Mouse (Mus musculus) heart, embryonic 11.5 days (tissue): ENCODE measurements around the gene Gm20388. TPM values are rescaled to one million over a fixed set of nuclear protein-coding genes. Genes with fewer than 3 reads are reported as not detected.

Experiments
- ATAC-seq: fragments of 200-750 bp; cut with Nextera tagmentation; replicated peaks from 2 replicates; pipeline ENCODE4 v1.8.0; 2017; ENCODE audit warnings: moderate library complexity; ENCODE audit not compliant: insufficient number of reproducible peaks, low FRiP score, low TSS enrichment
- H3K27ac ChIP-seq: fragments of 300-500 bp; sonication (generic); 2 replicates; pipeline ENCODE4 v1.5.1; 2014; ENCODE audit warnings: mild to moderate bottlenecking, low read depth, low read length
- H3K27me3 ChIP-seq: fragments of 300-500 bp; sonication (generic); 2 replicates; pipeline ENCODE4 v1.6.1; 2014; ENCODE audit warnings: mild to moderate bottlenecking, low read length, mixed read lengths; ENCODE audit not compliant: control insufficient read depth, insufficient read depth
- H3K36me3 ChIP-seq: fragments of 300-500 bp; sonication (generic); 2 replicates; pipeline ENCODE4 v1.6.1; 2014; ENCODE audit warnings: mild to moderate bottlenecking, low read length, moderate library complexity, mixed read lengths; ENCODE audit not compliant: control insufficient read depth, insufficient read depth
- H3K4me1 ChIP-seq: fragments of 300-500 bp; sonication (generic); 2 replicates; pipeline ENCODE4 v1.6.1; 2014; ENCODE audit warnings: low read length; ENCODE audit not compliant: control insufficient read depth, insufficient read depth
- H3K4me2 ChIP-seq: fragments of 300-500 bp; sonication (generic); 2 replicates; pipeline ENCODE4 v1.6.1; 2014; ENCODE audit warnings: mild to moderate bottlenecking, moderate library complexity
- H3K4me3 ChIP-seq: fragments of 300-500 bp; sonication (generic); 2 replicates; pipeline ENCODE4 v1.5.1; 2014; ENCODE audit warnings: low read depth, low read length
- H3K9ac ChIP-seq: fragments of 300-500 bp; sonication (generic); 2 replicates; pipeline ENCODE4 v1.6.1; 2014; ENCODE audit warnings: mild to moderate bottlenecking, low read depth, low read length, moderate library complexity
- H3K9me3 ChIP-seq: fragments of 300-500 bp; sonication (generic); replicated peaks from 2 replicates; pipeline ENCODE4 v1.6.1; 2016; ENCODE audit warnings: low read length; ENCODE audit not compliant: control insufficient read depth
- WGBS: fragments of 180-500 bp; shearing (Covaris S2); extraction: QIAGEN DNeasy Blood & Tissue Kit; methylation state at CpG from one replicate; pipeline ENCODE4 v1.1.7; 2014; ENCODE audit not compliant: insufficient replicate concordance; 5-methylcytosine and 5-hydroxymethylcytosine counted together
- polyA plus RNA-seq: library from polyadenylated mRNA; unstranded; fragments of >200 nt; fragmentation: Nextera tagmentation; extraction: Ambion mirVana; gene quantifications from 2 replicates; pipeline ENCODE4 v1.2.1, GENCODE M21; 2014

The Gm20388 gene
- polyA plus RNA-seq, 1 experiment from 2014 or later: 6.4 TPM

DNA sequence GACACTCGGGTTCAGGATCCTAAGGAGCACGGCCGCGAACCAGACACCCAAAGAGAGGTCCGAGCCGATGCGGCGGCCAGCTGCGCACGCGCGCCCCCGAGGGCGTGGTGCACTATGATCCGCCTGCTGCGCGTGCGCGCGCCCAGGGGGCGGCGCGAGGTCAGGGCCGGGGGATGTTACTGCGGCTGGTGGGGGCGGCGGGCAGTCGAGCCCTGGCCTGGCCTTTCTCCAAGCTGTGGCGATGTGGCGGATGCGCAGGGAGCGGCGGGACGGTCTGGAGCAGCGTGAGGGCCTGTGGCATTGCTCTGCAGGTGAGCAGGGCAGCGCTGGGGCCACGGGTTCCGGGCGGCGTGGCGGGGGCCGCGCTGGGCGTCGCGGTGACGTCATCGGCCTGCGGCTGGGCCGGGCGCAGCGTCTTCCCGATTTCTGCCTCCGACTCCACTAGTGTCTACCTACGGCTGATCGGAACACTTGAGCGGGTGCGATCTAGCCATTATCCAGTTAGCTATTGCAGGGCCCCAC, 3567.2 kb downstream of the Gm20388 start, which contains the start of gene Afg3l1:
Afg3l1 (plus strand) TSS at position 167 of the 522 bp plus-strand sequence.
- Histone ChIP-seq H3K9ac (peak within 1 kb of the TSS; percentile 88), H3K4me3 (peak within 1 kb of the TSS; percentile 90), H3K4me2 (peak within 1 kb of the TSS; percentile 89), H3K9me3 (no peaks in the 10 kb centered on the region), H3K27ac (peak within 1 kb of the TSS; percentile 97), H3K27me3 (no peaks in the 10 kb centered on the region), H3K36me3 (peaks cover 12% of the 10 kb centered on the region), H3K4me1 (peaks cover 9% of the 10 kb centered on the region)
- peak; percentile 93 for ATAC-seq
- under 1% methylated on average over 58 of the region's 58 CpGs for WGBS

DNA sequence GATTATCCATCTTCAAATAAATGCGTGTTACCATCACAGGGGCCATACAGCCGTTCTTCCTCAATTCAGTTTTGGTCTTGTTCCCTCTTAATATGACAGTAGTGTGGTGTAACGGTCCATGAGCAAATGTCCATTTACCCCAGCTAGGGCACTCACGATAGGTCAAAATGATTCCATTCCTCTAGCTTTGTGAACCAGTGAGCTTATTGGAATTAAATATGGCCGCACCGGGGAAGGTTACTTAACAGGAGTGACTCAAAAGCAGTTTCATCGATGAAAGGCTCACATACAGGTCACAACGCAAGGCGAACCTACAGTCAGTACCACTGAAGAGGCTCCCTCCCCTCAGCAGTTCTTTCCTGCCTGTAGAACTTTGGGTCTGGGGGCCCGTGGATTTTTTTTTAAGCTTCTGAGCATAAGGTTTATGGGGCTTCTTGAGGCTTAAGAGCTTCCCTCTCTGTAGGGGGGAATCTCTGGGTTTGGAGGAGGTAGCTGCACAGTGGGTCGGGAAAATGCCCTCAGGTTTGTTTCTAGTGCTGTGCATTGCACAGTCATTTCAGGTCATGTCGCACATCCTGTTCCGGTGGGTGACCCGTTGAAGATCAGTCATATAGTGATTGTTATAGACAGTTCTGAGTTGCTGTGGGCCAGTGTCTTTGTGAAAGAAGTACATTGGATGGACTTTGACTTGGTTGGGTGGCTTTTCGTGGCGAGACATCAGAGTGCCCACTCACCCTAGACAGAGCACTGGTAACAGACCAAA, 3568.0 kb downstream of the Gm20388 start:
- 36% methylated on average over 16 of the region's 16 CpGs for WGBS
- ATAC-seq: no peak

DNA sequence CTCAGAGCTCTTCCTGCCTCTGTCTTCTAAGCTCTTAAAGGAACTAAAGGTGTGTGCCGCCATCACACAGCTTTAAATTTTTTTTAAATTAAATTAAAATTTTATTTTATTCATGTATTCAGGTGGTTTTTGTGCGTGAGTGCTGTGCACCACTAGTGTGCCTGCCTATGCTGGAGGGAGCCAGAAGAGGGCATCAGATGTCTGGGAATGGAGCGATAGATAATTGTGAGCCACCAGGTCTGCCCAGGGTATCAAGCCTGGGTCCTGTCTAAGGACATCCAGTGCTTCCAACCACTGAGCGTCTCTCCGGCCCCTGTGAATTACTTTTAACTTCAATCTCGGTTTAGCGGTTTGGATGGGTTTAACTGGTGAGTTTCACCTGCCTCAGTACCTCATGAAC, 3572.0 kb downstream of the Gm20388 start:
- WGBS: 88% methylated on average over 7 of the region's 7 CpGs
- peaks cover 31% of the 10 kb centered on the region for H3K36me3 ChIP-seq
- no peaks in the 10 kb centered on the region for H3K27me3 ChIP-seq
- H3K27ac ChIP-seq: no peak overlapping the region
- no peak for ATAC-seq
- H3K9me3 ChIP-seq: no peaks in the 10 kb centered on the region
- H3K4me3 ChIP-seq: no peak overlapping the region
- H3K9ac ChIP-seq: no peak overlapping the region
- peaks cover 9% of the 10 kb centered on the region for H3K4me1 ChIP-seq
- no peak overlapping the region for H3K4me2 ChIP-seq

More for the DNA sequence above, 3568.0 kb downstream of the Gm20388 start:
- peaks cover 9% of the 10 kb centered on the region for H3K4me1 ChIP-seq
- peak overlapping the region; percentile 88 for H3K9ac ChIP-seq
- H3K4me2 ChIP-seq: peak overlapping the region; percentile 89
- H3K9me3 ChIP-seq: no peaks in the 10 kb centered on the region
- peaks cover 12% of the 10 kb centered on the region for H3K36me3 ChIP-seq
- H3K27ac ChIP-seq: peak overlapping the region; percentile 97
- peak overlapping the region; percentile 90 for H3K4me3 ChIP-seq
- H3K27me3 ChIP-seq: no peaks in the 10 kb centered on the region

DNA sequence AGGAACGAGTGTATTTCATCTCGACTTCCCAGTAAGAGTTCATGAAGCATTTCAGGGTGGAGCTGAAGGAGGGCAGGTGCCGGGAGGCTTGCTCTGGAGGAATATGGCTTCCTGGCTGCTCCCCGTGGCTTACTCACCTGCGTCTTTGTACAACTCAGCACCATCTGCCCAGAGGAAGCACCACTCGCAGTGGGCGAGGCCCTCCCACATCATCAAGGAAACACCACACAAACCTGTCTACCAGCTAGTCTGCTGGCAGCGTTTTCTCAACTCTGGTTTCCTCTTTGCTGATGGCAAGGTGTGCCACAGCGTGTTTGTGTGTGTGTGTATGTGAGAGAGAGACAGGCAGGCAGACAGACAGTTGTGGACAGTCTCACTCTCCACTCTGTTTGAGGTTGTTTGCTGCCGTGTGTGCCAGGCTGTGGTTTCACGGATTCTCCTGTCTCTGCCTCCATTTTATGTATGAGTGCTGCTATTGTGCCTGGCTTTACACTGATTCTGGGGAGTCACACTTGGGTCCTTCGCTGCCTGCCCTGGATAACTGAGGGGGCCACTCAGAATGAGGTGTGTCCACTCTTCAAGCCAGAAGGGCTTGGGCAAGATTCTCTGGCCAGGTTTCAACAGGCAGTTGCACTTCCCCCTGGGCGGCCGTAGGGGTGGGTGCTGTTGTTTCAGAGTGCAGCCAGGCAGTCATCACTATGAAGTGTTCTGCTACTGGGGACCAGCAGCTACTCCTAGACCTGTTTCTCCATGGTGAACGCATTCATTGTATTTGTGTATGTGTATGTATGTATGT, 3580.8 kb downstream of the Gm20388 start:
- peaks cover 59% of the 10 kb centered on the region for H3K36me3 ChIP-seq
- ATAC-seq: no peak

DNA sequence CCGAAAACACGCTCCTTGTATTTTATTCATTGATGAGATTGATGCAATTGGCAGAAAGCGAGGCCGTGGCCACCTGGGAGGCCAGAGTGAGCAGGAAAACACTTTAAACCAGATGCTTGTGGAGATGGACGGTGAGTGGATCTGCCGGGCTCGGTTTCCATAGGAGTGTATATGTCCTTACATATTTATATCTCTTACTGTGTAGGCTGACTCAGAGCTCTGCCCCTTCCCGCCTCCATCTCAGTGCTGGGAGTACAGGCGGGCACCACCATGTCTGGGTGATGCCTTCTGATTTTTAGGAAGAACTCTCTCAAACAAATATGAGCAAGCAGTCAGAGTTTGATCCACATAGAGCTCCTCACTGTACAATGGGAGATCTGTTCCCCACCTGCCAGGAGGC, 3582.3 kb downstream of the Gm20388 start:
- Histone ChIP-seq H3K4me1 (no peaks in the 10 kb centered on the region), H3K4me2 (no peak overlapping the region), H3K4me3 (no peak overlapping the region), H3K27me3 (no peaks in the 10 kb centered on the region), H3K9me3 (no peaks in the 10 kb centered on the region), H3K36me3 (peaks cover 53% of the 10 kb centered on the region), H3K27ac (no peak overlapping the region), H3K9ac (no peak overlapping the region)
- 93% methylated on average over 9 of the region's 9 CpGs for WGBS
- no peak for ATAC-seq

More for the DNA sequence above, 3580.8 kb downstream of the Gm20388 start:
- no peak overlapping the region for H3K27ac ChIP-seq
- WGBS: 89% methylated on average over 15 of the region's 15 CpGs
- no peak overlapping the region for H3K9ac ChIP-seq
- no peaks in the 10 kb centered on the region for H3K9me3 ChIP-seq
- H3K4me1 ChIP-seq: no peaks in the 10 kb centered on the region
- H3K4me2 ChIP-seq: no peak overlapping the region
- H3K4me3 ChIP-seq: no peak overlapping the region
- no peaks in the 10 kb centered on the region for H3K27me3 ChIP-seq

DNA sequence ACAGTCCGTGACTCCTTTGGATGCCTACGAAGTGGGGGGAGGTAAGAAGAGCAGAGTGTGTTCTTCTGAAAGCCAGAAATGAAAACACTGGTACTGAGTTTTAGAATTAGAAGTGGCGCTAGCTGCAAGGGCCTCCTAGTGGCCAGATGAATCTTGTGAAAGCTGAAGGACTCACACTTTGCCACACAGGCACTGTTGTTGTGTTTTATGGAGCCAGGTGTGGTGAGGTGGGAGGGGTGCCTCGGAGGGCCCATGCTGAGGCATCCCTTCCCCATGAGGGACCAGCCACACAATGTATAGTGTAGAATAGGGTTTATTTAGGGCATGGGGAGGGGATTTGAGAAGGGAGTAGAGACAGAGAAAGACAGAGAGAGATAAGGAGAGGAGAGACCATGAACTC, 3587.1 kb downstream of the Gm20388 start:
- Histone ChIP-seq H3K36me3 (peaks cover 58% of the 10 kb centered on the region), H3K9ac (no peak overlapping the region), H3K27me3 (no peaks in the 10 kb centered on the region), H3K4me1 (no peaks in the 10 kb centered on the region), H3K27ac (no peak overlapping the region), H3K4me3 (no peak overlapping the region), H3K4me2 (no peak overlapping the region), H3K9me3 (no peaks in the 10 kb centered on the region)
- no peak for ATAC-seq
- 86% methylated on average over 4 of the region's 4 CpGs for WGBS

DNA sequence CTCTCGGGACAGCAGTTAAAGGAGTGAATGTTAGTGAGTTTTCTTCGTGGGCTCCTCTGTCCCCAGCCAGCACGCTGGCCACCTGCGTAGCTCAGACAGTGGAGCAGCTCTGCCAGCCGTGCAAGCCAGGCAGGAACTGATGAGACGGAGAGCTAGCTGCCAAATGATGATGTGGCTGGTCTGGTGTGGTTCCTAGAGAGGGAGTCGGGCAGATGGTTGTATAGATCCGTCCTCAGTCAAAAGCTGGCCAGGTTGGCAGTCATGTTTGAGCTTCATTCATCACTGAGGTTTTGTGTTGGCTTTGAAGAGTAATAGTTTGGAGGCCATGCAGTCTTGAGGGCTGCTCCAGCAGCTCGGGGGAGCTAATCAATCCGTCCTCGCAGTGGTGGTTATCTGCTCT, 3588.3 kb downstream of the Gm20388 start:
- Histone ChIP-seq H3K4me1 (no peaks in the 10 kb centered on the region), H3K4me2 (no peak overlapping the region), H3K27ac (no peak overlapping the region), H3K4me3 (no peak overlapping the region), H3K36me3 (peaks cover 65% of the 10 kb centered on the region), H3K9ac (no peak overlapping the region), H3K27me3 (no peaks in the 10 kb centered on the region), H3K9me3 (no peaks in the 10 kb centered on the region; the same call in 1 of the 2 replicates)
- WGBS: 84% methylated on average over 11 of the region's 11 CpGs
- no peak for ATAC-seq

DNA sequence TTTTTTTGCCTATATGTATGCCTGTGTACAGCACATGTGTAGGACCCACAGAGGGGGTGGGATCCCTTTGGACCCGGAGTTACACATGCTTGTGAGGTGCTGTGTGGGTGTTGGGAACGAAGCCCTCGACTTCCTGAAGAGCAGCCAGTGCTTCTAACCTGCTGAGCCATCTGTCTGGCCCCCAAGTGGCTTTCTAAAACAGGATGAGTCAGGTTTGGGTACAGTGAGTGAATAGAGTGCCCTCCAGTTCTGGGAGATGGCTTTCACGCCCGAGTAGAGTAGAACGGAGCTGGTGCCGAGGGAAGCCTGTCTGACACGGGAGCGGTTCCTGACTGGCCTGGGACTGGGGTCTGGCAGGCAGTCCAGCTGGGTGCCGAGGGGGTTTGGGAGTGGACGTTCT, 3588.9 kb downstream of the Gm20388 start:
- WGBS: 92% methylated on average over 11 of the region's 11 CpGs
- ATAC-seq: no peak
- H3K36me3 ChIP-seq: peaks cover 62% of the 10 kb centered on the region
- H3K27ac ChIP-seq: no peak overlapping the region
- H3K27me3 ChIP-seq: no peaks in the 10 kb centered on the region
- H3K9ac ChIP-seq: no peak overlapping the region
- H3K4me3 ChIP-seq: no peak overlapping the region
- H3K4me1 ChIP-seq: no peaks in the 10 kb centered on the region
- H3K9me3 ChIP-seq: no peaks in the 10 kb centered on the region; the same call in 1 of the 2 replicates
- H3K4me2 ChIP-seq: no peak overlapping the region
